Mouse (Mus musculus): ENCODE results near the gene Pik3ap1. TPM values are rescaled to one million over a fixed set of nuclear protein-coding genes. Genes with fewer than 3 reads are reported as not detected.
A peak's percentile ranks its signal among the peaks of the same experiment; 100 is the strongest.

Pik3ap1 gene
- total and polyA plus RNA-seq, 3 experiments = 0.07 to 0.16 TPM; not detected in 1

- no peak for ATAC-seq (ENCODE audit: extremely low read depth, insufficient number of reproducible peaks, low FRiP score, poor library complexity, severe bottlenecking)
Measured at GRCm38 (mm10) chr19:41275588-41275987, 109.3 kb downstream of the Pik3ap1 start.

GRCm38 (mm10) chr19:41270906-41271305 is 114.0 kb downstream of the Pik3ap1 start:
- H3K36me3 ChIP-seq (replicated peaks) = no peaks in the 10 kb centered on the region
- H3K27me3 ChIP-seq (ENCODE audit: insufficient read depth, low read length) = peaks cover 39% of the 10 kb centered on the region
- DNase-seq (ENCODE audit: low spot score) (no peak), ATAC-seq (ENCODE audit: extremely low read depth, insufficient number of reproducible peaks, low FRiP score, poor library complexity, severe bottlenecking) (no peak)
- no peak for TF ChIP-seq GATA2 (IDR thresholded peaks at IDR 0.05; ENCODE audit: borderline replicate concordance, low read depth, low read length)
- TF ChIP-seq CTCF (IDR thresholded peaks at IDR 0.05; ENCODE audit: low read depth, low read length) = no peak
- no peak for TF ChIP-seq POLR2AphosphoS5 (IDR thresholded peaks at IDR 0.05; ENCODE audit: insufficient replicate concordance, low read depth, low read length)
- TF ChIP-seq GATA1 (IDR thresholded peaks at IDR 0.05; ENCODE audit: borderline replicate concordance, low read length) = no peak
- no peak for TF ChIP-seq TAL1 (conservative IDR thresholded peaks at IDR 0.05; ENCODE audit: low read depth, low read length)
- peaks cover 10% of the 10 kb centered on the region; the same call in 1 of the 2 replicates for H3K4me1 ChIP-seq (ENCODE audit: insufficient read depth, low read depth, low read length)
- H3K4me3 ChIP-seq (ENCODE audit: low read depth, low read length) = no peak overlapping the region
- no peaks in the 10 kb centered on the region for H3K9me3 ChIP-seq (replicated peaks)

More at GRCm38 (mm10) chr19:41275588-41275987, 109.3 kb downstream of the Pik3ap1 start:
- TF ChIP-seq GATA2 (IDR thresholded peaks at IDR 0.05; ENCODE audit: borderline replicate concordance, low read depth, low read length) (no peak), POLR2AphosphoS5 (IDR thresholded peaks at IDR 0.05; ENCODE audit: insufficient replicate concordance, low read depth, low read length) (no peak), TAL1 (conservative IDR thresholded peaks at IDR 0.05; ENCODE audit: low read depth, low read length) (no peak), CTCF (IDR thresholded peaks at IDR 0.05; ENCODE audit: low read depth, low read length) (no peak), GATA1 (IDR thresholded peaks at IDR 0.05; ENCODE audit: borderline replicate concordance, low read length) (no peak)
- H3K4me1 ChIP-seq (ENCODE audit: insufficient read depth, low read depth, low read length) = 0 out of 2 replicates have a peak, but pooled peaks cover 1% of the 10 kb centered on the region
- H3K27me3 ChIP-seq (ENCODE audit: insufficient read depth, low read length) = peaks cover 55% of the 10 kb centered on the region
- no peak for DNase-seq (ENCODE audit: low spot score)
- H3K9me3 ChIP-seq (replicated peaks) = no peaks in the 10 kb centered on the region
- H3K4me3 ChIP-seq (ENCODE audit: low read depth, low read length) = no peak overlapping the region
- H3K36me3 ChIP-seq (replicated peaks) = no peaks in the 10 kb centered on the region

- TF ChIP-seq TAL1 (conservative IDR thresholded peaks at IDR 0.05; ENCODE audit: low read depth, low read length) = no peak
- no peak for TF ChIP-seq POLR2AphosphoS5 (IDR thresholded peaks at IDR 0.05; ENCODE audit: insufficient replicate concordance, low read depth, low read length)
- no peak for TF ChIP-seq GATA2 (IDR thresholded peaks at IDR 0.05; ENCODE audit: borderline replicate concordance, low read depth, low read length)
- TF ChIP-seq CTCF (IDR thresholded peaks at IDR 0.05; ENCODE audit: low read depth, low read length) = no peak
- TF ChIP-seq GATA1 (IDR thresholded peaks at IDR 0.05; ENCODE audit: borderline replicate concordance, low read length) = no peak
- H3K36me3 ChIP-seq (replicated peaks) = no peaks in the 10 kb centered on the region
- H3K9me3 ChIP-seq (replicated peaks) = no peaks in the 10 kb centered on the region
- H3K4me3 ChIP-seq (ENCODE audit: low read depth, low read length) = no peak overlapping the region
- DNase-seq (ENCODE audit: low spot score) (no peak), ATAC-seq (ENCODE audit: extremely low read depth, insufficient number of reproducible peaks, low FRiP score, poor library complexity, severe bottlenecking) (no peak)
- peaks cover 15% of the 10 kb centered on the region; the same call in 1 of the 2 replicates for H3K4me1 ChIP-seq (ENCODE audit: insufficient read depth, low read depth, low read length)
- H3K27me3 ChIP-seq (ENCODE audit: insufficient read depth, low read length) = peaks cover 37% of the 10 kb centered on the region
Measured at GRCm38 (mm10) chr19:41270151-41270727, 114.7 kb downstream of the Pik3ap1 start.

GRCm38 (mm10) chr19:41266251-41266901 is 118.5 kb downstream of the Pik3ap1 start:
- TF ChIP-seq TAL1 (conservative IDR thresholded peaks at IDR 0.05; ENCODE audit: low read depth, low read length) (no peak), GATA1 (IDR thresholded peaks at IDR 0.05; ENCODE audit: borderline replicate concordance, low read length) (no peak), POLR2AphosphoS5 (IDR thresholded peaks at IDR 0.05; ENCODE audit: insufficient replicate concordance, low read depth, low read length) (no peak), CTCF (IDR thresholded peaks at IDR 0.05; ENCODE audit: low read depth, low read length) (no peak), GATA2 (IDR thresholded peaks at IDR 0.05; ENCODE audit: borderline replicate concordance, low read depth, low read length) (no peak)
- Histone ChIP-seq H3K36me3 (replicated peaks) (peaks cover 4% of the 10 kb centered on the region), H3K9me3 (replicated peaks) (no peaks in the 10 kb centered on the region), H3K27me3 (ENCODE audit: insufficient read depth, low read length) (peaks cover 16% of the 10 kb centered on the region), H3K4me3 (ENCODE audit: low read depth, low read length) (no peak overlapping the region), H3K4me1 (ENCODE audit: insufficient read depth, low read depth, low read length) (peaks cover 30% of the 10 kb centered on the region)
- ATAC-seq (ENCODE audit: extremely low read depth, insufficient number of reproducible peaks, low FRiP score, poor library complexity, severe bottlenecking) (no peak), DNase-seq (ENCODE audit: low spot score) (no peak)

- Histone ChIP-seq H3K4me1 (ENCODE audit: insufficient read depth, low read depth, low read length) (peaks cover 48% of the 10 kb centered on the region), H3K27me3 (ENCODE audit: insufficient read depth, low read length) (0 out of 2 replicates have a peak, but pooled peaks cover 5% of the 10 kb centered on the region), H3K36me3 (replicated peaks) (peaks cover 21% of the 10 kb centered on the region), H3K9me3 (replicated peaks) (no peaks in the 10 kb centered on the region), H3K4me3 (ENCODE audit: low read depth, low read length) (peak overlapping the region; percentile 79)
- TF ChIP-seq TAL1 (conservative IDR thresholded peaks at IDR 0.05; ENCODE audit: low read depth, low read length) (no peak), POLR2AphosphoS5 (IDR thresholded peaks at IDR 0.05; ENCODE audit: insufficient replicate concordance, low read depth, low read length) (no peak), GATA1 (IDR thresholded peaks at IDR 0.05; ENCODE audit: borderline replicate concordance, low read length) (no peak), CTCF (IDR thresholded peaks at IDR 0.05; ENCODE audit: low read depth, low read length) (no peak), GATA2 (IDR thresholded peaks at IDR 0.05; ENCODE audit: borderline replicate concordance, low read depth, low read length) (no peak)
- DNase-seq (ENCODE audit: low spot score) = no peak
- no peak for ATAC-seq (ENCODE audit: extremely low read depth, insufficient number of reproducible peaks, low FRiP score, poor library complexity, severe bottlenecking)
Measured at GRCm38 (mm10) chr19:41264331-41264799, 120.5 kb downstream of the Pik3ap1 start.
